Mouse (Mus musculus): ENCODE results near the gene Lamc1.

- TF ChIP-seq CTCF (IDR thresholded peaks at IDR 0.05) (no peak), EP300 (IDR thresholded peaks at IDR 0.05) (no peak)
Measured at GRCm38 (mm10) chr1:153171011-153171410, 161.6 kb downstream of the Lamc1 start.
